Mouse (Mus musculus) A20 (cell line): ENCODE measurements at regions not wholly inside any gene's neighbourhood (a gene's known extent, or its start where the extent isn't known, plus 50 kb on each side); places are given as distances from the start of the nearest gene placed in this dataset.
"Not testable (repeated sequence)": the region's sequence is repeated elsewhere in the genome, so short reads cannot be mapped to it uniquely, and the experiment has no call there.

Experiments used
- DNase-seq: peaks from one replicate; pipeline ENCODE4 v3.0.0-alpha.2; 2011; ENCODE audit warnings: low read depth, low spot score

DNA sequence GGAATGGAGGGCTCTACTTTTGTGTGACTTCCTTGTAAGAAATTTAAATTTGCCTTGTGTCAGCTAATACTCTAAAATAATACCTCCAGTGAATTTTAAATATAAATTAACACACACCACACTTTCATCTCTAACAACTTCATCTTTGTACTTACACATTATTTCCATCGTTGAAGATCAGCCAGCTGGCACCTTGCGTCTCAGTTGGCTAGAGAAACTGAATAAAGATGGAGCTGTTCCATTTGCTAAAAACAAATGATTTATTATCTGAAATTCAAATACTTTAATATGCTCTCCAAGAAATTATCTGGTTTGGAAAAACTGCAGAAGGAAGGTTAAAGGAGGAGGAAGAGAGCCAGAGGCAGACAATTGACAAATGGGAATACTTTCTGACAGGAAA lies 122.0 kb upstream of the Gm11096 start:
- no peak for DNase-seq

DNA sequence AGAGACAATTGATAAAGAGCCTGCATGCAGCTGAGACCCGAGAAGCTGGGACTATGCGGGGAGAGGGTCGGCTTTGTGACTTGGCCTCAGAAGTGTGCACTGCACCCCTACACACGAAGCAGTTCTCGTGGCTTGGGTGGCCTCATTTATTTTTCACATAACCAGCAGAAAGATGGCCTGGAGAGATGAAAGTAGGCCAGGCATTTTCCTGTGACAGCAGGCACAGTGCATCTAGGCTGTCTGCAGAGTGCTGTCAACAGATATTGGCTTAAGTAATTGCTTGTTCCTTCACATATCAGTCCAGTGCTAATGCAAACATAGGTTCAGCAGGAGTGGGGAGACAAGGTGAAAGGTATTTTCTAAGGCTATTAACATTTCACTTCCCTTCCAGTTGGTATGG lies 124.9 kb upstream of the Gm11096 start:
- DNase-seq, result no peak

DNA sequence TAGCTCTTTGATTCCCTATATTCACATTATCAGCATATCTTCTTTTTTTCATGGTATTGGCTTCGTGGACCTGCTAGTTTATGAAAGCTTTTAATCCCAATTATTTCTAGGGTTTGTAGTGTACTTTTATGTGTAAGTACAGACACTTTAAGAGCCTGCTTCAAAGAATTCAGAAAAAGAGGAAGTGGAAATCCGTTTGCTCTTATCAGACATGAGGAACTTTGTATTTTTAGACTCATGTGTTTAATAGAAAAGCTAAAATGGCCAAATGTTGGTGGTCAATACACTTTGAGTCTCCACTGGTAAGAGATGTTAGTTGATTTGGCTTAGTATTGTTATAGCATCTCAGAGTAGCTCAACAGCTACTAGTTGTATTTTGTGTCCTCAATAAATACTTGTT lies 135.7 kb upstream of the Gm11096 start:
- no peak for DNase-seq

DNA sequence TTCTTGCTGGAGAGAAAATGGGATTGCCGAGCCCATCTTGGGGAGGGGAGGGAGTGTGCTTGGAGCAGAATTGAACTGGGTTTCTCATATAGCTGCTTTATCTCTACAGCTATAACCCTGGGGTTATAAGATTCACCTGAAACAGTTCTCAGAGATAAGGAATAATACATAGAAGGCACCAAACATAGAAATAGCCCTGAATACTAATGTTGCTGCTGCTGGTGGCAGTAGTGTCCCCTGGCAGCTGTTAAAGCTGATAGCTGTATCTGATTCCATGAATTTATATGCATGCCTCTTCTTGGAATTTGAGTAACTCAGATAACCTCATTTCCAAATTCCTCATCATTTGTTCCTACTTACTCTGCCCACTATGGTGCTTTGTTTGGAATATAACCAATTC lies 137.0 kb upstream of the Gm11096 start:
- no peak for DNase-seq

DNA sequence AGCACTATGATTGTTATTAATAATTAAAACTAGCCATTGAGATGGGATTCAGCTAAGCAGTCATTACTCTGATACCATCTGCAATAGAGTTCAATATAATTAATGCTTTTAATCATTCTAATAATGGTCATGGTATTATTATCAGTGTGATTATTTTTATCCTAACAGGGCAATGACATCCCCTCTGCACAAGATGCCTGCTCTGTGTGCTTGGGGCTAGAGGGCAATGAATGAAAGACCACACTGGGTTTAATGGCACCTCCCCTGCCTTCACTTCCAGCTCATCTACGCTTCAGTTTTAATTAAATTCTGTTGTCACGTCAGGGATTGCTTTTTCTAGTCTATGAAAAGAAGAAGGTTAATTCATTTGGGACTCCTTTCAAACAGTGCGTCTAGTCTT lies 139.1 kb upstream of the Gm11096 start:
- DNase-seq, result no peak

DNA sequence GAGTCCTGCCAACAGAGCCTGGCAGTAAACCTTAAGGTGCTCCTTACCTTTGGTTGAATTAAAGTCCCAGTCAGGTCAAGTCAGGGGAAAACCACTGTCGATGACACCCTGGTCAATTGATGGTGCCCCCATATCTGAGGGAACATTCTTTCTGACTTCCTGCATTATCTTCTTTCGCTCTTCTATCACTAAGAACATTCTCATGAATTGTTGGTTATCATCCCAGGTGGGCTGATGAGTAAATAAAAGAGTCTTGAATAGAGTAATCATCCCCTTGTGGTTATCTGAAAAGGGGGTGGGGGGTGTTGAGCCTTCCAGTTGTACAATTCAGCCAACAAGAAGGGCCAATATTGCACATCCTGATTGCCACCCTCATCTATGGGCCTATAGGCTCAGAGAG lies 149.7 kb upstream of the Gm11096 start:
- no peak for DNase-seq

DNA sequence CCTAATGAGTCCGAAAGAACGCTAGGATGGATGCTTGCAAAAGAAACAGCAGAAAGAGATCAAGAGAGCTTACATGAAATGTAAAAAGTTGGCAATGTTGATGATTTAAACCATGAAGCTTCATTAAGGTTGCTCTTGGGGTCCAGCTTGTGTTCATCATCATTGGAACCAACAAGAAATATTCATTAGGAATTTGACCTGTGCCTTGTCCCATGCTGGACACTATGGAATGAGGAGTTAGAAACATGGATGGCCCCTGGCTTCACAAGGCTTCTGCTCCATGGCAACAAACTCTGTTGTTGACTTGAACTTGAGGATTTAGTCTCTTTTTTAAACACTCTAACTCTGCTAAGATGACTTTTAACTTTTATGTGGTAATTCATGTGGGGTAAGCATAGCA lies 159.0 kb upstream of the Gm11096 start:
- no peak for DNase-seq

DNA sequence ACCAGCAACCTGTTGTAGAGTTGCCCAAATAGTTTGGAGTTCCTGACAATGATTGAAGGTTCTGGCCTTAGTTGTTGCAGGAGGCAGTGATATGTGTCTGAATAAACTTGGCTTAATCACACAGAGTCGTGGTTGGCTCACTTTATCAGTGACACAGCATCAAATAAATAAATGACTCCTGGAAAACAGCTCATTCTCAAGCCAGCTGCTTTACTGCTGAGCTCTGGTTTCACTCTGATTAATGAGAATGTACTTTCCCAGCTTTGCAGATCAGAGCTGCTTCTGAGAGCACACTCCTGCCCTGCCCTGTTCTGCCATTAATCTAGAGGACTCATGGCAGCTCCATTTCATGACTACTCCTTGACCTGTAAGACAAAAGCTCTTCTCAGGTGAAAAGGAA lies 171.3 kb upstream of the Gm11096 start:
- DNase-seq, result no peak

DNA sequence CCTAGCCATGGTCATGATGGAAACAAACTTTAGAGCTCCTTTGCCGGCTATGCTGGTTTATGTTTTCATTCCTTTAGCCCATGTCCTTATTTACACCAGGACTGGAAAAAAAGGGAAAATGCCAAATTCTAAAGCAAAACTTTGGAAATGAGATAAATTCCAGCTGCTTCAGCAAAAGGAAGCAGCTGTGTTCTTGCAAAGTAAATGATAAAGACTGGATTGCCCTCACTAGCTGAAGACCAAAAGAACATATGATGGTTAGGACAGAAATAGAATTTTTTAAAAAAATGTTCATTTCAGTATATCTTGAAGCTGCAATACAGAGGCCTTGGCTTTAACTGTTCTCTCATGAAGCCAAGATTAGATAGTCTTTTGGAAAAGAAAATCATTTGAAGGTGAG lies 179.6 kb upstream of the Gm11096 start:
- no peak for DNase-seq

DNA sequence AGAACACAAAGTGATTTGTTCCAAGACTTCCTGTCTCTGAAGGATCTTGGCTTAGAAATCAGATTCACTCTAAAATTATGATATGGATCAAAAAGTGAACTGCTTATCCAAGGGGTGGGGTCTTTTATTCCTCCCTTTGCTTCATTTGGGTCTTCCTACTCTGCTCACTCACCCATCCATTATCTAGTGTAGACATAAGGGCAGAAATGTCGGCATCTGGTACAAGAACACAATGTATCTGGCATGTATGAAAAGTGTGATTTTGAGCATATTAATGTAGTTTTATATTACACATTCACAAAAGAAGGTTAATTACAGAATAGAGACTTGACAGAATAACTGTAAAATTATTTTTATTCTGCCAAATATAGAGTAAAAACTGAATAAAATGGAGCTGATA lies 181.5 kb upstream of the Gm11096 start:
- DNase-seq, result no peak

DNA sequence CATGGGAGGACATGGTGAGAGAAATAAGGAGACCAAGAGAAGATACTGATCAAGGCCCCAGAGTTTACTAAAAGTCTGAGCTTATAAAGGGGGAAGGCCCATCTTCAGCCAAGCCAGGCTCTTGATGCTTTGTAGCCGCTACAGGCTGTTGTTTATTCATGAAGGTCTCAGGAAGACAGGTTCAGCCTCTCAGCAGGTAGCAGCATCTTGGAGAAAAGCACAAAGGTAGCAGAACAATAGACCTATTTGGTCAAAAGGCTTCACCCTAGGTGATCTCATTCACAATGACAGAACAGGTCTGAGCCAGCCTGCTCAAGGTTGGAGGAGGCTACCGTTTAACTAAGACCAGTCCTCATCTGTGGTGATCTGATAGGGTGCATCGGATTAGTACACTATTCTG lies 185.5 kb upstream of the Gm11096 start:
- no peak for DNase-seq

DNA sequence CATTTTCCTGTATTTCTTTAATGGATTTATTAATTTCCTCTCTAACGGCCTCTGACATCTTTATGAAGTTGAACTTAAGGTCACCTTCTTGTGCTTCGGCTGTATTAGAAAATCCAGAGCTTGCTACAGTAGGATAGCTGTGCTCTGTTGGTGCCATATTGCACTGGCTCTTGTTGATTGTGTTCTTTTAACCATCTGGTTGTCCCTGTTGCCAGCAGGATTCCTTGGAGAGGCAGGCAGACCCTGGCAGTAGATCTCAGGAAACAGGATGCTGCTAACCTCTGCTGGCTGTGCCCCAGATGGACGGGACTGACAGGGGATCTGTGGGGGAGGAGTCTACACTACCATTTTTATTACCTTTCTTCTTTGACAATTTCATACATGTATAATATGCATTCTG lies 185.9 kb upstream of the Thumpd2 start:
- no peak for DNase-seq

DNA sequence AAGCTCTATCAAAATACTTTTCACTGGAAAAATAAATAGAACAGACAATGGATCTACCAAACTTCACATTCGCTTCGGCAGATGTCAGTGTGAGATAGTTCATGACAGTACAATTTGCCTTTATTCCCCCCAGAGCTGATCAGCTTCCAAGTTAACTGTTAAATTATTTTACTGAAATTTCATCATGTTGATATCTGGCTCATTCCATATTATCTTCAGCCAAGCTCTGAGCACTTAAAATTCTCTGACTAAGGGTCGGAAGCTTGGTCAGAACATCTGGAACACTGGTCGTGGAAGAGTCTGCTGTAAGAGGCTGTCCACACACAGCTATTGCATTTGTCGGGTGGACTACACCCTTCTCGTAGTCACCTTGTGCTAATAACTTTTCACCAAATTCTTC lies 181.3 kb upstream of the Thumpd2 start:
- no peak for DNase-seq

DNA sequence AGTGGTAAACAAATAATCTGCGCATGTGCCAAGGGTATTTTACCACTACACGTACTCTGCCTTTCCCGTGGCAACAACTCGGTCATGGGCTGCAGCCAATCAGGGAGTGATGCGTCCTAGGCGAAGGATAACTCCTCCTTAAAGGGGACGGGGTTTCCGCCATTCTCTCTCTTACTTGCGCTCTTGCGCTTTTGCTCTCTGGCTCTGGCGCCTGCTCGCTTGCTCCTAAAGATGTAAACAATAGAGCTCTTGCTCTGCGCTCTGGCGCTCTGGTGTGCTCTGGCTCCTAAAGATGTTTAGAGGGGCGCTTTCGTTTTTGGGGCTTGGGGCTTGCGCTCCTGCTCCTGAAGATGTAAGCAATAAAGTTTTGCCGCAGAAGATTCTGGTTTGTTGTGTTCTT lies 166.9 kb upstream of the Thumpd2 start:
- not testable (repeated sequence) for DNase-seq

DNA sequence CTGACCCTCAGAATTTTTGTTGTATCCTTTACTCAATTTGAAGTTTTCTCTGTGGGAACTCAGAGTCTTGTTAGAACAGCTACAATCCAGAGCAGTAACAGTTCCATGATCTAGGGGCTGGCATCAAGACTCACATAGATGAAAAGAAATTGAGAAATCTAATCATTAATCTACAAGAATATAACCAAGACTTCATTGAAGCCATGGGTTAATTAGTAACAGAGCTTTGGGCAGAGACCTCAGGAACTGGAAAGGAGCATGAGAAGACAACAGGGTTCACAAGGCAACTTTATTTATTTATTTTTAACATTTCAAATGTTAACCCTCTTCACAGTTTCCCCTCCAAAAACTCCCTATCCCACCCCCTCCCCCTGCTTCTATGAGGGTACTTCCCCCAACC lies 160.4 kb upstream of the Thumpd2 start:
- no peak for DNase-seq

DNA sequence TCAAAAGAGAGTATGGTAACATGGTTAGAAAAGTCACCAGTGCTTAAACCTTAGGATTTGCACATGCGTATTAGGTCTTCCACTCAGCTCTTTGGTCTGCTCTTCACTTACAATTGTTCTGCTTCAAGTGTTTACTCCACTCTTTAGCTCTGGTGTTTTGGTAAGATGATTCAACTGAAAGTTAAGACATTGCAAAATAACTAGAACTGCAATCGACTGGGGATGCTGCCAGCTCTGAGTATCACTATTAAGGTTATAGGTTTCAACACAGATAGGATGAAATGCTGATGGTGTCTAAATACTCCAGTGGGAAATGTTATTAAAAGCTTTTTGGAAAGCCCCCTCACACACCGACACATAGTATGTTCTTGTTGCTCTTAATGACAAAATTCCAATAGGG lies 156.6 kb upstream of the Thumpd2 start:
- no peak for DNase-seq

DNA sequence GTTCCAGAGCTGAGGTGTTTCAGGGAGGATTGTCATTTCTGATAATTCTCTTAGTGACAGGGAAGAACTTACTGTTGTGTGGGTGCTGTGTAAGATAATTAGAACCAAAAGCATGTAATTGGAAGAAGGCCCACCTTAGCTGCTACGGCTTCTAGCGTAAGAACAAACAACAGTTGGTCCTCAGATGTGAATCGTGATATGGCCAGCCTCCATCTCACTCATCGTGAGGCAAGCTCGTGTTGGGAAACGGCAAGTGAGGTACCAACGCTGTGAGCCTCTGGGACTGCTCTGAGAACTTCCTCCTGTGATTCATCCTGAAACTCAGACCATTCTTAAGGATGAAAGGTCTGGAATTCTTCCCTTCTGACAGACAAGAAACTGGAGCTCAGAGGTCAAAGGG lies 150.0 kb upstream of the Thumpd2 start:
- no peak for DNase-seq

DNA sequence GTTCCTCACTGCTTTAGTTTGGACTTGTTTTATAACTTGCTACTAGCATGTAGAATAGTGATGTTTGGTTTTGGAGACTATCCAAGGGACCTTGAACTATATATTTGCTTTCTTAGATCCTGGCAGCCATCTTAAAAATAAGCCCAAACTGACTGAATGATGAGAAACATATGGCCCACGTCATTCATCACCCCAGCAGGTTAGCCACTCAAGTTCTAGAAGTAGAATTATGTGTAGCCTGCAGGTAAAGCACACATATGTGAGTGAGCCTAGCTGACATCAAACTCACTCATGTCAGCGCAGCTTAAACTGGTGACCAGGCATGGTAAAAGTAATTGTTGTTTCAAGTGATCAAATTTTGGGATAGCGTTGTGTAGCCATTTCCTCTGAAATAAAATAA lies 147.2 kb upstream of the Thumpd2 start:
- DNase-seq, result no peak

DNA sequence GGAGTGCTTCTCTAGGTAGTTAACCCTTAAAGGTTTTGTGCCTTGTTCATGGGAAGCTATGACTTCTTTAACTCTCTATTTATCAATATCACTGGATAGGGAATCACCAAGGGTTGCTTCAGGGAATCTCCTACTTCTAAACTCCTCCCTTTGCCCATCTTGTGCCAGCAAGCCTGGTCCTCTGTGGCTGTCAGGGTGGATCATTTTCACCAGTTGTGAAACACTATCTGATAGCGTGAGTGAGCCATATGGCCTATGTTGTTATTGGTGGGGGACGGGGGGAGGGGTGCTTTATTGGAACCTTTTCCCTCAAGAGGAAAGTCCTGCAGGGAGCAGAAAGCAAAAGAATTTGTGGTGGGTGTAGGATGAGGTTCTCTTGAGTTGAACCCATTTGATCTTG lies 145.5 kb upstream of the Thumpd2 start:
- no peak for DNase-seq

DNA sequence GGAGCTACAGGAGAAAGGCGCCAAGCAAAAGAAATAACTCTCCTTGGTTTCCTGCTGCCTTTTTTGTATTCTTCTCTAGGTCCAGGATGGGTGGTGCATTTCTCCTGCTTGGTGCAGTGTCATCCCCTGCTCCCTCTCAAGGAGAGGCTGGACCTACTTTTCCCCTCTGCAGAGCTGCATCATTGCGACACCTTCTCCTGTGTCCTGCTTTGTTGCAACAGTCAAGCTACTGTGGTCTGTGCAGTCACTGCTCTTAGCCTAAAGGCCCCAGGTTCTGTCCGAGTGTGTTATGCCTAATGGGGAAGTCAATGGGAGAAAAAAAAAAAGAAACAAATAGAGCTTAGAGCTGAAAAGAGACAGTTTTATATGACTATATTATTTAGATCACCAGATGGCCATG lies 144.4 kb upstream of the Thumpd2 start:
- DNase-seq, result no peak

DNA sequence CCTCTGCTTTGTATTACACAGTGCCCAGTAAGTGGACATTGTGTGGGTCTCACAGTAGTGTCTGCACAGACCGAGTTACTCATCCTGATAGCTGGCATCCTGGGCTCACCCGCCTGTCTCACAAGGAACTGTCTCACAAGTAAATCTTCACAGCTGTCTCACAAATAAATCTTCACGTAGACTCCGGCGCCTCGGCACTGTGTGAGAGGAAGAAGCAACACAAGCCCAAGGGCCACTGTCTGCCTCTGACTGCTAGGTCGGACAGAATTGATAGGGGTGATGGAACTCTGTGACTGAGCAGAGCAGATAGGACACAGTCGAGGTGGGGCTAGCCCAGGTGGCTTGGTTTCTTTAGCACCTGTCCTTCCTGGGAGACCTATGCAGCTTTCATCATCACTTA lies 136.2 kb upstream of the Thumpd2 start:
- no peak for DNase-seq

DNA sequence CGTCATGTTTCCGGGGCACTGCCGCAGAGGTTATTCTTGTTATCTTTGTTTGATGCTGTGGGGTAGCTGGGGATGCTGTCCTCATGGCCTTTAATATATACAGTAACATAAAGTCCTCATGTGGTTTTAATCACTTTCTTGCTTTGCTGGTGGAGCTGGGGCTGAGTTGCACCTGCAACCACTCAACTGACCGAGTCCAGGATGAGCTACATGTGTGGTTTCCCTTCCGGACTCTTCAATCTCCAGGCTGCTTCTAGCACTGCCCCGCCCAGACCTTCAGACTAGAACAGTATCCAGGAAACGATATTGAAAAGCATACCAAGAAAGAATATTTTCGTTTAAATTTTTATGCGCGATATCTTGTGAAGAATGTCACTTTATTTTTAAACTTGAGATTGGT lies 129.1 kb upstream of the Thumpd2 start:
- no peak for DNase-seq

DNA sequence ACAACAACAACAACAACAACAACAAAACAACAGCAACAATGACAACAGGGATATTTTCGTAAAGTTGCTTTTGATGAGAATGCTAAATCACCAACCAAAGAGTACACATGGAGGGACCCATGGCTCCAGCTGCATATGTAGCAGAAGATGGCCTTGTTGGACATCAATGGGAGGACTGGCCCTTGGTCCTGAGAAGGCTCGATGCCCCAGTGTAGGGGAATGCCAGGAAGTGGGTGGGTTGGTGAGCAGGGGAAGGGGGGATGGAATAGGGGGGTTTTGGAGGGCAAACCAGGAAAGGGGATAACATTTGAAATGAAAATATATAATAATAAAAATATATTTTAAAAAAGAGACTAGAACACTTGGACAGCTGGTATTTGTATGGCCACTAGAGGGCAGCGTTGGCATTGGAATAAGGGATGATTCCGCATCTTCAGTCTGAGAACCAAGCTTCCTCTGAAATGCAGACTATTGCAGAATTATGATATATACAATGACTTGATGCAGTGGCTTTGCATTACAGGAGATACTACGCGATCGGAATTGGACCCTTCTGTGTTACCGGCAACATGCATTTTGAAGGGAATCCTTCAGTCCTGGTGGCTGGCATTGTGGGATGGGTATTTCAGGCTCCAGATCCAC lies 128.5 kb upstream of the Thumpd2 start:
- DNase-seq, result peak; percentile 15

DNA sequence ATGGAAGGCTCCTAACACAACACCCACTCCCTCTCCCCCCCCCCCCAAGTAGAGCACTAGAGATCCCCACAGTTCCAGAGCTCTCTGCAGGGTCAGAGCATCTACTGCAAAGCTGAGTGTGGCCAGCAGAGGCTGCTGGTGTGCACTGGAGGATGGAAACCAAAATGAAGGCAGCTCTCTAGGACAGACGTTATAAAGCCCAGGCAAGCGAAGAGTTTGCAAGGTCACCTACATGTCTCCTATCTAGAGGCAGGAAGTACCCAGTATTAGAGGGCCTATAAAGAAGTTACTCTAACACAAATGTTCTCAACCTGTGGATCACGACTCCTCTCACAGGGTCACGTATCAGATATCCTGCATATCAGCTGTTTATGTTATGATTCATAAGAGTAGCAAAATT lies 125.1 kb upstream of the Thumpd2 start:
- peak; percentile 4 for DNase-seq

DNA sequence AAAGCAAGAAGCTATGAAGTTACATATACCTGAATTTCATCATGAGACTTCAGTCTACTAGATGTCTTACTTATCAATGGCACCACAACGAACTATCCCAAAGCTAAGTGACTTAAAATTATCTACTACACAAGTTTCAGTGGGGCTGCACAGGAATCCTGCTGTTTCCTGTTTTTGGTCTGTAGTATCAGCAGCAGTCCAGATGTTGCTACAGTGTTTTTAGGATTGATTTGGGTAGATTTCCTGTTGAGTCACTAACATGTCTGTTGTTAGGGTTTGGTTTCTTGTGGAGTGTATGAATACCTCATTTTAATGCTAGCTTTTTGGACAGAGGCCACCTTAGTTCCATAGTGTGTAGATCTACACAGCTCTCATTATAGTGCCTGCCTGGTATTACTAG lies 120.8 kb upstream of the Thumpd2 start:
- no peak for DNase-seq
